Mouse (Mus musculus): Measurements from ENCODE around the gene Kcnq5. TPM values are rescaled to one million over a fixed set of nuclear protein-coding genes. Genes with fewer than 3 reads are reported as not detected.

Kcnq5 gene
- polyA plus RNA-seq, 1 experiment from 2014 or later = not detected

DNA sequence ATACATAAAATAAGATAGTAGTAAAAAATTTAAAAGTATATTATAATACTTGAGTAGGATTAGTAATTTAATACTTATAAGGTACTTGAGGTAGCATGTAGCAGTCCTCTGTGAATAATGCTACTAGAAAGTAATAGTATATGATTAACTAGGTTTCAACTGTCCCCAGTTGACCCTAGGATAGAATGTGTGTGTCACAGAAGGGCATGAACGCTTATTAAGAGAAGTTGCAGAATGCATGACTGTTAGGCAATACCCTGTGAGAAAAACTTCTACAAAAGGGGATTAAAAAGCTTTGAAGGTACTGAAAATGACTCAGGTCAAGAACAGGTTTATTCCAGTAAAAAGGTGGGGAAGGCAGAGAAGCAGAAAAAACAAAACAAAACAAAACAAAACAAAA, 430.9 kb downstream of the Kcnq5 start:
- Histone ChIP-seq H3K36me3 (ENCODE audit: inconsistent target) (no peaks in the 10 kb centered on the region), H3K79me2 (ENCODE audit: inconsistent target) (no peaks in the 10 kb centered on the region), H3K27ac (no peak overlapping the region), H3K4me3 (ENCODE audit: inconsistent target) (no peak overlapping the region)
- 20% methylated on average over 1 of the region's 1 CpGs for WGBS (ENCODE audit: missing documents)

DNA sequence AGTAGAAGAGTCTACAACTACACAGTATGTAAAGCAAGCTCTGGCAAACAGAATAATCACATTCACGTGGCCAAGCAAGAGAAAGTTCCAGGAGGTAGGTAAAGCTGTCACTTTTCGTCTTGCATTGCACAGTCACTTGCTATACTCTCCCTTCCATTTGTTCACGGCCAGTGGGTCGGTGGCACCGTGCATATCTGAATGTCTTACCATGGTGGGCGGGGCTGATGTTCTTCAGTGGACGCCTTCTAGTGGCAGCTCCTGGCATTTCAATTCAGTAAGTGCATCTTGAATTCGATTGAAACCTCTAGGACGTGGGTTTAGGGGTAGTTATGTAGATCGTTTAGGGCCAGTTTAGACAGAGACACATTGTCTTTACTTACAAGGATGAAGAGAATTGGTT, 439.7 kb downstream of the Kcnq5 start:
- no peak overlapping the region for H3K4me3 ChIP-seq (ENCODE audit: inconsistent target)
- 86% methylated on average over 10 of the region's 10 CpGs for WGBS (ENCODE audit: missing documents)

DNA sequence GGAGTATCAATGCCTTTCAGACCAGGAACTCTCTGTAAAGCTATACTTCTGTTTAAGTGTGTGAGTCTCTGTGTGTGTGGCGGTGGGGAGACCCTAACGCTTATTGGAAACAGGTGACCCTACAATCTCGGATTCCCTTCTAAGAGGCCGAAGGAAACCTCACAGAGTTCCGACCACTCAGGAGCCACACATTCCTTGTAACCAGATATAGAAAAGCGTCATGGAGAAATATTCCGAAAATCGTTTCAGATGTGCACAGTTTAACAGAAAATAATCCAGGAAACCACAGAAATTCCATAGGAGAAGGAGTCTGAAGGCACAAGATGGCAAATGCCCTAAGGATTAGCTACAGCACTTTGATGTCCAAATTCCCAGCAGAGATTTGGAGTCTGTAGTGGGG, 440.3 kb downstream of the Kcnq5 start:
- WGBS (ENCODE audit: missing documents) = 88% methylated on average over 8 of the region's 8 CpGs

More for the DNA sequence above, 439.7 kb downstream of the Kcnq5 start:
- Histone ChIP-seq H3K36me3 (ENCODE audit: inconsistent target) (no peaks in the 10 kb centered on the region), H3K79me2 (ENCODE audit: inconsistent target) (no peaks in the 10 kb centered on the region), H3K27ac (no peak overlapping the region)

DNA sequence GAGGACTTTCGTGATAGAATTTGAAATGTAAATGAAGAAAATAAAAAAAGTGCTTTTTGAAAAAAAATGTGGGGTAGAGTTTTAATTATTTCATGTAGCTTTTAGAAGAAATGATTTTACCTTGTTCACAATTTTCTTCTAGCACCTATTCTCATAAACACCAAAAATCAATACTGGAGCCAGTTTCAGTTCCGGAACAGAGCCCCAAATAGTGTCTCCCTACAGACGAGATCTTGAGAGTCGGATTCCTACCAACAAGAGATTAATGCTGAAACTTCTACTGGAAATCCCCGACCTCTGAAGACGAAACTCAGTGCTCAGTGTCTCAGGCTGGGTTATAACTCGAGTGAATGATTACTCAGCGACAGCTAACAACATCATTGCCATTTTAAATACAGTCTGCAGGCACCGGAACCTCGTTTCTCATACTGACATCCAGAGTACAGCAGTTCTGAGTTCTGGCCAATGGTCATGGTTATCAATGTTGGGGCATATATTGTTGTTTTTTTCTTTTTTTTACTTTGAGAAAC, 441.6 kb downstream of the Kcnq5 start:
- Histone ChIP-seq H3K36me3 (ENCODE audit: inconsistent target) (no peaks in the 10 kb centered on the region), H3K79me2 (ENCODE audit: inconsistent target) (no peaks in the 10 kb centered on the region), H3K4me3 (ENCODE audit: inconsistent target) (no peak overlapping the region), H3K27ac (no peak overlapping the region)
- 95% methylated on average over 10 of the region's 10 CpGs for WGBS (ENCODE audit: missing documents)

More for the DNA sequence above, 440.3 kb downstream of the Kcnq5 start:
- no peaks in the 10 kb centered on the region for H3K79me2 ChIP-seq (ENCODE audit: inconsistent target)
- no peak overlapping the region for H3K27ac ChIP-seq
- no peak overlapping the region for H3K4me3 ChIP-seq (ENCODE audit: inconsistent target)
- H3K36me3 ChIP-seq (ENCODE audit: inconsistent target) = no peaks in the 10 kb centered on the region

DNA sequence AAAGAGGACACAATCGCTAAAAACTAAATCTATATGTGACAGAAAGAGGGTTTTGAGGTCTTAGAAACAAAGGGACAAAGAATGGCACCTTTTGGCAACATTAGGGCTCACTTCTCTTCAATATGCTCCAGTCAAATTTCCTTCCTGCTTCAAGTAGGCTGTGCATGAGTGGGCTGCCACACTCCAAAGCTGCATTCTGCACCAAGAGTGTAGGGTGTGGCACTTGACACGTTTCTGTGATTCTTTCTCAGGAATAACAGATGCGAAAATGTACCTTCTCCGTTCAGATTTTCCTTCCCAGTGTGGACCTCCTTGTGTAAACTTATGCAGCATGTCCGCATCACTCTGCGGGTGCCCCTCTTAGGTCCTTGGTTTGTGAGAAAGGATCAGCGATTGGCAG, 455.1 kb downstream of the Kcnq5 start:
- no peak overlapping the region for H3K4me3 ChIP-seq (ENCODE audit: inconsistent target)
- no peak overlapping the region for H3K27ac ChIP-seq
- no peaks in the 10 kb centered on the region for H3K79me2 ChIP-seq (ENCODE audit: inconsistent target)
- 91% methylated on average over 7 of the region's 7 CpGs for WGBS (ENCODE audit: missing documents)
- H3K36me3 ChIP-seq (ENCODE audit: inconsistent target) = no peaks in the 10 kb centered on the region

DNA sequence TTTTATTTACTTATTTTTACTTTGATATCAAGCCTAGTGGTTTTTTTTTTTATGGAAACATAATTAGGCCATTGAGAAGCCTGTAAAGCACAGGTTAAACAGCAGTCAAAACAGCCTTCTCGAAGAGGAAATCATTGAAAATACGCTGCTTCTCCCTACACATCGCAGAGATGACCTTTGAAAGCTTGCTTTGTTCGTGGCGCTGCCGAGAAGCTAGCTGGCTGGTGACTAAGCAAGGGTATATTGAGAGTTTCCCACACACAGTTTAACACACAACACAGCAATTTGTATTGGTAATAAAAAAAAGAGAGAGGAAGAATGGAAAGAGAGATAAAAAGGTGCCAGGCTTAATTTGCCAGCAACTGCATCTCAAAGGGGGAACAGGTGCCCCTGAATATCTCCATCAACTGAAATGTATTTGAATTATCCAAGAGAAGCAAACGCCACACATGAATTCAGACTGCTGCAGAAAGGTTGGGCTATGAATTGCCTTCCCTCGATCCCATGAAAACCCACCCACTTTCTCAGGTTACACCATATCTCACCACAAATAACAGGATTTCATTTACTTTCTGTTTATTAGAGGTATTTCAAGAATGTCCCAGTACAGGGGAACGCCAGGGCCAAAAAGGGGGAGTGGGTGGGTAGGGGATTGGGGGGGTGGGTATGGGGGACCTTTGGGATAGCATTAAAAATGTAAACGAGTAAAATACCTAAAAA, 461.8 kb downstream of the Kcnq5 start:
- Histone ChIP-seq H3K36me3 (ENCODE audit: inconsistent target) (no peaks in the 10 kb centered on the region), H3K79me2 (ENCODE audit: inconsistent target) (no peaks in the 10 kb centered on the region), H3K27ac (no peak overlapping the region), H3K4me3 (ENCODE audit: inconsistent target) (no peak overlapping the region)
- 67% methylated on average over 9 of the region's 10 CpGs for WGBS (ENCODE audit: missing documents)

DNA sequence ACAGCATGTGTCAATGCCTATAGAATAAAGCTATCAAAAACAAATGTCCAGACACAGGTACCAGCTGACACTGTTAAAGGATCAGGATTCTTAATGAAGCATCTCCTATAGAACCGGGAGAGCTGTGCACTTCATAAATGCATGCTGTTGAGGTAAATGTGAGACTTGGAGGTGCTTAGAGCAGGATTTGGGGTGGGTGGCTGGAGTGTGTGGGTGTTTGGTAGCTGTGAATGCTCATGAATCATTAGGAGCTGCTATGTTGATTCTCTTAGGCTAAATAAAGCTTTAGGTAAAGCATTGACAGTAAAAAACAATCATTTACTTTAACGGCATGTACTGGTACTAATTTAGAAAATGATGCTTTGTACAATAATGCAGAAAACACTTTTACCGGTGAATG, 465.4 kb downstream of the Kcnq5 start:
- Histone ChIP-seq H3K36me3 (ENCODE audit: inconsistent target) (no peaks in the 10 kb centered on the region), H3K27ac (no peak overlapping the region), H3K4me3 (ENCODE audit: inconsistent target) (no peak overlapping the region), H3K79me2 (ENCODE audit: inconsistent target) (no peaks in the 10 kb centered on the region)
- 90% methylated on average over 3 of the region's 3 CpGs for WGBS (ENCODE audit: missing documents)

DNA sequence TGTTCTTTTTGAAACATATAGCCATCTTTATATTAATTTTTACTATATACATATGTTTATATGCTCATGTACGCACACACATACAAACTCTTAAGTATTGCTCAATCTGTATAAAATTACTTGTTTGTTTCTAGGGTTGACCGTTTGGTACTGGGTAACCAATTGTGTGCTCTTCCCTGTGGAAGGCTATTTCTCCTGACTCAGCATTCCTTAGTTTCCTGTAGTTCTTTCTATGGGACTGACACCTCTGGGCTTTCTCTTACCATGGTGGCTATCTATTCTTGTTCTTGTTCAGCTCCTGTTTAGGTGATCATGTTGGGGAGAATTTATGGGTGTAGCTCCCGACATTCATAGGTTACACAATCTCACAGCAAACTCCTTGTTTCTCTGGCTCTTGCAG, 473.1 kb downstream of the Kcnq5 start:
- no peak overlapping the region for H3K4me3 ChIP-seq (ENCODE audit: inconsistent target)

DNA sequence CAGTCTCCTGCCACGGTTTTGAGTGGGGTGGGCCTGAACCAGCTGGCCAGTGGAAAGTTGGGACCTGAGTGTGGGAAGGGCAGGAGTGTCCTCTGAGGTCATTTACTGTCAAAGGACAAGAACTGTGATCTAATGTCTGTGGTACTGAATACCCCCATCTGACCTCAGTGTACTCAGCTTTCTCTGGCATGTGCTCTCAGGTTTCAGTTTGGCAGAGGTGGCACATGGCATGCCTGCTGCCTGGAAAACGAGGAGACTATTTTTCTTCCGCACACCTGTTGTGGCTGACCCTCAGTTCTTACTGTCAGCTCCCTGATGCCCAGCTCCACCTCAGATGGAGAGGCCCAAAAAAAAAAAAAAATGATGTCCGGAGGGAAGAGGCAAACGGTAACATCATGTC, 475.5 kb downstream of the Kcnq5 start:
- Histone ChIP-seq H3K79me2 (ENCODE audit: inconsistent target) (no peaks in the 10 kb centered on the region), H3K27ac (no peak overlapping the region), H3K36me3 (ENCODE audit: inconsistent target) (no peaks in the 10 kb centered on the region), H3K4me3 (ENCODE audit: inconsistent target) (no peak overlapping the region)
- WGBS (ENCODE audit: missing documents) = 89% methylated on average over 5 of the region's 5 CpGs

More for the DNA sequence above, 473.1 kb downstream of the Kcnq5 start:
- Histone ChIP-seq H3K79me2 (ENCODE audit: inconsistent target) (no peaks in the 10 kb centered on the region), H3K36me3 (ENCODE audit: inconsistent target) (no peaks in the 10 kb centered on the region), H3K27ac (no peak overlapping the region)
- 86% methylated on average over 3 of the region's 3 CpGs for WGBS (ENCODE audit: missing documents)

DNA sequence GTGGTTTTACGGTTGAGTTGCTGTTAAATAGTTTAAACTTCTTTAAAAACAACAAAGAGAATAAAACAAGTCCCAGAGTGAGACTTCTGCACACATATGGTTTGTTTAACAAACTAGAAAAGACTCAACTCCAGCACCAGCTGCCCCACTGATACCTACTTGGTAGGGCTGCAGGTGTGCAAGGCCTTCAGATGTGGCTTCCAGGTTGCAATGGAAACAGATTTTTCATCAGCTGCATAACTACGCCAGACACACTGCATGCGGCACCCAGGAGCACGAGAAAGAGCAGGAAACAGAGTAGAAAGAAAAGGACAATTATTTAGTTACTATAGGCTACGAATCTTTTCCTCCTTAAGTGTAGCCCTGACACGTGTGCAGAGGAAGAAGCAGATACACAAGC, 492.4 kb downstream of the Kcnq5 start:
- Histone ChIP-seq H3K4me3 (ENCODE audit: inconsistent target) (no peak overlapping the region), H3K36me3 (ENCODE audit: inconsistent target) (no peaks in the 10 kb centered on the region), H3K79me2 (ENCODE audit: inconsistent target) (no peaks in the 10 kb centered on the region), H3K27ac (no peak overlapping the region)
- WGBS (ENCODE audit: missing documents) = 90% methylated on average over 6 of the region's 6 CpGs

DNA sequence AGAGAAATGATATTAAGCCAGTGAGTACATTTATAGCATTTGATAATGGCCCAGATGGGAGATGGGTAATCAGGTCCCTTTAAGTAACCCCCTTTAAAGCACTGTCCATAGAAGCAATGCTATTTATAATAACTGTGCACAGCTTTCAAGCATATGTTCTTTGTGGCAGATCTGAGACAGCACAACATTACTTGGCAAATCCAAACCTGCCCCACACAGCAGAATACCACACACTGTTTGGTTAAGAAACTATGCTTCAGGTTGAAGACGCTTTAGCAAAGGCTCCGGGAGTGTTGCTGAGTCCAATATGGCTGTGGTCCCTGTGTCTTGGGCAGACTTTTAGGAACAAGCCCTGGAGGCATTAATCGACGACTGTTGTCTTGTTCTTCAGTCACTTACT, 495.3 kb downstream of the Kcnq5 start:
- no peaks in the 10 kb centered on the region for H3K36me3 ChIP-seq (ENCODE audit: inconsistent target)
- no peaks in the 10 kb centered on the region for H3K79me2 ChIP-seq (ENCODE audit: inconsistent target)
- 91% methylated on average over 4 of the region's 4 CpGs for WGBS (ENCODE audit: missing documents)
- no peak overlapping the region for H3K4me3 ChIP-seq (ENCODE audit: inconsistent target)
- H3K27ac ChIP-seq = no peak overlapping the region

DNA sequence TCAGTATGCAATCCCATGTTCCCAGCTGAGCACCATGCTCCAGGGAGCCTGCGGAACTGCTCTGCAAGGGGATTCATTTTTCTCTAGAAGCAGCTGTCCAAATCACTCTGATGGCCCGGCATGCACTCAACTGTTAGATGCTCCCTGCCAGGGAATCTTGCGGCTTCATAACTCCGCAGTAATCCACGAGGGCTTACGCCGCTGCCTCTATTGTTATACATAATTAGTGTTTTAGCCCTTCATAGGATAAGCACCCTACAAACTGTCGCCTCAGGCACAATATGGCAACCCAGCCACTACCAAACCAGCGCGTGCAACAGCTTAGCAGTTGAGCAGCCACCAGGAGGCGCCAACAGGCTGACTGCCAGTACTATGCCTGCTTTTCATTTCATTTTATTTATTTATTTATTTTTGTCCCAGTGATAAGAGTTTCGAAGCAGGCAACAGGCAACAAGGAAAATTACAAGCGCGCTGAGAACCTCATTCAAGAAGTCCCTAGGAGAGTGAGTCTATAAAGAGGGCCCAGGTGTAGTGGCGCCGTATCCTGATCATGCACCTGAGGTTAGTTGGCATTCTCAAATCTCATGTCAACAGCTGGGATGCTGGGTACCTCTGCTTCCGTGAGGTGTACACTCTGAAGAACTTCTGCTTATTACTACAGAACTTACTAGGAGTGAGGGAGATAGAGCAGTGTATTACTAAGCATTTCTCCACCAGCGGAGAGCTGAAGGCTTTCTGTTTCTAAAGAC, 500.6 kb downstream of the Kcnq5 start:
- 71% methylated on average over 18 of the region's 18 CpGs for WGBS (ENCODE audit: missing documents)
- Histone ChIP-seq H3K36me3 (ENCODE audit: inconsistent target) (no peaks in the 10 kb centered on the region), H3K27ac (no peak overlapping the region), H3K4me3 (ENCODE audit: inconsistent target) (no peak overlapping the region), H3K79me2 (ENCODE audit: inconsistent target) (no peaks in the 10 kb centered on the region)

DNA sequence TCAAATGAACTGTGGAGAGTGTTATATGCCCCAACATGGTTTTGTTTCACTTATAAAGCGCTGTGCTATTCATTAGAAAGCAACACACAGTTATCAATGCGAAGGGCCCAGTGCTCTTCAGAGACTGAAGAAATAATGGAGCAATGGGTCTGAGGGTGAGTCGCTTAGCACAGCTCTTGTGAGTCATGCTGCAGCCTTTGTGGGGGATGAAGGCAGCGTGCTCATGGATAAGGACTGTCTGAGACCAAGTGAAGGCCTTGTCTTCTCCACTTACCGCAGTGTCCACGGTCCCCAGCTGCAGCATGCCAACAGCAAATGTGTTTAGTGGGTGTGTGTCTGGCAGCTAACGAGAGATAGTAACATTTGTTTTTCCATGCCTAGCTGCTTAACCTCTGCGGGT, 503.2 kb downstream of the Kcnq5 start:
- WGBS (ENCODE audit: missing documents) = 95% methylated on average over 8 of the region's 8 CpGs
- no peaks in the 10 kb centered on the region for H3K36me3 ChIP-seq (ENCODE audit: inconsistent target)

DNA sequence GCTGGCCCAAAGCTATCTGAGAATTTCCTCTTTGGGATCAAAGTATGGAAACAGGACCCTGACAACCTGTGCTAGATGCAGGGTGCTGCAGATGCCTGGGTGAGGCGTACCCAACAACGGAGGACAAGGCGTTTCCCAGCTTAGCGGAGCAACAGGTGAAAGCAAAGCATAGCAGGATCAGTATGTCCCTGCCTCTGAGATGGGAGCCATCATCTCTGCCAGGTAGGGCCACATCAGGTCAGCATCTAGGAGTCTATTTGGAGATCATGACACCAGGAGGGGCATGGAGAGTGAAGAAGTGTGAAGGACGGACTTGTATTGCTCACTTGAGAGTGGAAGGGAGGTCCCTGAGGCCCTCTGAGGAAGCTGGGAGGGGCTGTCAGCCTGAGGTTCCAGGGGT, 505.8 kb downstream of the Kcnq5 start:
- WGBS (ENCODE audit: missing documents) = 96% methylated on average over 5 of the region's 5 CpGs

More for the DNA sequence above, 503.2 kb downstream of the Kcnq5 start:
- no peak overlapping the region for H3K4me3 ChIP-seq (ENCODE audit: inconsistent target)
- no peaks in the 10 kb centered on the region for H3K79me2 ChIP-seq (ENCODE audit: inconsistent target)
- no peak overlapping the region for H3K27ac ChIP-seq

DNA sequence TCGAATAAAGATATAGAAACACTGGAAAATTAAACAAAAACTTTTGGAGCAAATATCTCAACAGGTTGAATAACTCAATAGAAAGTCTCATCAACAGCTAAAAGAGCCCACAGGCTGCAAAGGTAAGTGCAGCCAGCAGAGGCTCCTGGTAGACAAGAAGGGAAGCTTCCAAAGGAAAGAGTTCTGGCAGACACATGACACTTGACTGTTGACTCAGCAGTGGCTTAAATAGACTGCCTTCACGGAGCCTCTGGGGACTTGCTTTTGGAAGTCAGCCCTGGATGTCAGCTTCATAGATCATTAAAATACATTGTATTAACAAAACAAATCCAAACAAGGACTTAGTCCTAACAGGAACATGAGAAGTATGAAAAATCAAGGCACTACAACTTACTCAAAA, 513.5 kb downstream of the Kcnq5 start:
- no peaks in the 10 kb centered on the region for H3K36me3 ChIP-seq (ENCODE audit: inconsistent target)
- H3K4me3 ChIP-seq (ENCODE audit: inconsistent target) = no peak overlapping the region
- WGBS (ENCODE audit: missing documents) = 89% methylated on average over 2 of the region's 2 CpGs
- no peaks in the 10 kb centered on the region for H3K79me2 ChIP-seq (ENCODE audit: inconsistent target)
- no peak overlapping the region for H3K27ac ChIP-seq

More for the DNA sequence above, 505.8 kb downstream of the Kcnq5 start:
- no peak overlapping the region for H3K27ac ChIP-seq
- H3K79me2 ChIP-seq (ENCODE audit: inconsistent target) = no peaks in the 10 kb centered on the region
- no peaks in the 10 kb centered on the region for H3K36me3 ChIP-seq (ENCODE audit: inconsistent target)
- H3K4me3 ChIP-seq (ENCODE audit: inconsistent target) = no peak overlapping the region

Data from macrophage (primary cell).